Mouse (Mus musculus) cerebellum, adult 2 months (tissue): ENCODE results near the gene Gm28042.

Experiments
- CTCF ChIP-seq: fragments of 200-500 bp; IDR thresholded peaks from 2 replicates; pipeline ENCODE4 v1.5.1; 2011; ENCODE audit warnings: low read depth, mild to moderate bottlenecking, control low read depth, low read length, moderate library complexity, borderline replicate concordance; ENCODE audit not compliant: insufficient read depth
- POLR2A ChIP-seq: fragments of 200-500 bp; IDR thresholded peaks from 2 replicates; pipeline ENCODE4 v1.6.1; 2011; ENCODE audit warnings: low read length, control low read depth, borderline replicate concordance; ENCODE audit not compliant: insufficient read depth

GRCm38 (mm10) chr2:120030380-120030779 is 3.1 kb downstream of the Gm28042 start:
- TF ChIP-seq POLR2A (no peak), CTCF (no peak)
